Mouse (Mus musculus) olfactory bulb, adult 2 months (tissue): ENCODE measurements around the gene Ffar1.

Experiments used
- CTCF ChIP-seq: fragments of 200-500 bp; IDR thresholded peaks from 2 replicates; pipeline ENCODE4 v1.5.1; 2012; ENCODE audit warnings: low read depth, mild to moderate bottlenecking, low read length, moderate library complexity; ENCODE audit not compliant: insufficient read depth
- POLR2A ChIP-seq: fragments of 200-500 bp; IDR thresholded peaks from 2 replicates; pipeline ENCODE4 v1.6.1; 2012; ENCODE audit warnings: mild to moderate bottlenecking, low read depth, low read length, moderate library complexity; ENCODE audit not compliant: insufficient read depth

DNA sequence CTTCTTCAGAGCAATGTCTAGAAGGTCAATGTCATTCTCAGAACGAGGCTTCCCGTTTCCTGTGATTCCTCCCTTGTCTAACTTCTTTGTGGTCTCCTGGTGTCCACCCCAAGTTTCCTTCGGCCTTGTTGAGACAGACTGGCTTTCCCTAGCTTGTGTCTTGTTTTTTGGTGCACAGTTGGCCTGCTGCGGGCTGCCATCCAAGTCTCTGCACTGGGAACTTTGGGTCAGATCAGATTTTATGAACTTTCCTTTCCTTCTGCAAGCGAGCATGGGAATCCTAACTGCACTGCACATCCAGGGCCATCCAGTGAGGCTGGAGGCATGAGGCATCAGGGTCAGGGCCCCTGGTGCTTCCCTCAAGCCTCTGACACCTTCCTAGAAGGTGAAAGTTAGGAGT lies 39.8 kb downstream of the Ffar1 start:
- TF ChIP-seq CTCF (no peak), POLR2A (no peak)
